Mouse (Mus musculus) neural tube, embryonic 15.5 days (tissue): ENCODE measurements around the gene Tmc8. TPM values are rescaled to one million over a fixed set of nuclear protein-coding genes. Genes with fewer than 3 reads are reported as not detected.

Experiments
- polyA plus RNA-seq: library from polyadenylated mRNA; unstranded; fragments of >200 nt; fragmentation: Nextera tagmentation; extraction: Ambion mirVana; gene quantifications from 2 replicates; pipeline ENCODE4 v1.2.1, GENCODE M21; 2015

The Tmc8 gene
- polyA plus RNA-seq, 1 experiment from 2014 or later = 0.99 TPM

Other genes starting within 250 kb of the Tmc8 start
- 20.5 and 23.6 TPM in 2 replicates for gene Tnrc6c, start 127.8 kb upstream of the Tmc8 start, polyA plus RNA-seq
- gene Tmc6, start 122 bp downstream of the Tmc8 start, polyA plus RNA-seq = 7.5 and 12.0 TPM in 2 replicates
- gene 6030468B19Rik, start 15.6 kb downstream of the Tmc8 start, polyA plus RNA-seq = 0.23 TPM in 1 of 2 replicates, not detected in the other
- 0.95 and 1.7 TPM in 2 replicates for gene Gm20708, start 27.6 kb downstream of the Tmc8 start, polyA plus RNA-seq
- 13.7 and 52.4 TPM in 2 replicates for gene Syngr2, start 27.6 kb downstream of the Tmc8 start, polyA plus RNA-seq
- gene Afmid, start 43.8 kb downstream of the Tmc8 start, polyA plus RNA-seq = 6.0 and 8.0 TPM in 2 replicates
- 15.6 and 42.9 TPM in 2 replicates for gene Tk1, start 44.0 kb downstream of the Tmc8 start, polyA plus RNA-seq
- 26.7 and 88.4 TPM in 2 replicates for gene Birc5, start 67.2 kb downstream of the Tmc8 start, polyA plus RNA-seq
- gene Tmem235, start 78.7 kb downstream of the Tmc8 start, polyA plus RNA-seq = not detected in 2 replicates
- 4.7 and 5.0 TPM in 2 replicates for gene Tha1, start 91.4 kb downstream of the Tmc8 start, polyA plus RNA-seq
- 6.7 and 13.2 TPM in 2 replicates for gene Socs3, start 188.0 kb downstream of the Tmc8 start, polyA plus RNA-seq
- 60.7 and 62.8 TPM in 2 replicates for gene Pgs1, start 204.2 kb downstream of the Tmc8 start, polyA plus RNA-seq